Mouse (Mus musculus) urinary bladder, adult 2 months (tissue): ENCODE measurements around the gene Elmo1. TPM values are rescaled to one million over a fixed set of nuclear protein-coding genes. Genes with fewer than 3 reads are reported as not detected.

Experiments used
- DNase-seq: peaks from one replicate; pipeline ENCODE4 v3.0.0; 2022; ENCODE audit warnings: low spot score
- polyA plus RNA-seq: library from polyadenylated mRNA; depleted of rRNA; stranded (reverse); fragments of >200 nt; gene quantifications from 2 replicates; pipeline ENCODE4 v1.2.3, GENCODE M21; 2012

The Elmo1 gene
- polyA plus RNA-seq, 1 experiment = 9.8 TPM

GRCm38 (mm10) chr13:20121385-20122043 lies 31.1 kb downstream of the Elmo1 start:
- no peak for DNase-seq

GRCm38 (mm10) chr13:20123975-20124374 lies 33.6 kb downstream of the Elmo1 start:
- DNase-seq = no peak

- DNase-seq = no peak
Observed at GRCm38 (mm10) chr13:20124965-20125364, 34.6 kb downstream of the Elmo1 start.

GRCm38 (mm10) chr13:20125845-20126244 lies 35.4 kb downstream of the Elmo1 start:
- DNase-seq = no peak

GRCm38 (mm10) chr13:20127553-20127952 lies 37.2 kb downstream of the Elmo1 start:
- no peak for DNase-seq

- no peak for DNase-seq
Observed at GRCm38 (mm10) chr13:20128097-20128496, 37.7 kb downstream of the Elmo1 start.

GRCm38 (mm10) chr13:20130731-20131130 lies 40.3 kb downstream of the Elmo1 start:
- no peak for DNase-seq

- no peak for DNase-seq
Observed at GRCm38 (mm10) chr13:20131322-20131997, 41.1 kb downstream of the Elmo1 start.

- DNase-seq = no peak
Observed at GRCm38 (mm10) chr13:20131998-20132371, 41.6 kb downstream of the Elmo1 start.

GRCm38 (mm10) chr13:20133602-20134394 lies 43.4 kb downstream of the Elmo1 start:
- DNase-seq = no peak

- no peak for DNase-seq
Observed at GRCm38 (mm10) chr13:20134395-20135225, 44.2 kb downstream of the Elmo1 start.

GRCm38 (mm10) chr13:20136753-20137152 lies 46.4 kb downstream of the Elmo1 start:
- no peak for DNase-seq

GRCm38 (mm10) chr13:20138466-20138865 lies 48.1 kb downstream of the Elmo1 start:
- no peak for DNase-seq

GRCm38 (mm10) chr13:20139060-20139459 lies 48.7 kb downstream of the Elmo1 start:
- DNase-seq = no peak

GRCm38 (mm10) chr13:20139825-20140665 lies 49.6 kb downstream of the Elmo1 start:
- no peak for DNase-seq

- DNase-seq = no peak
Observed at GRCm38 (mm10) chr13:20142637-20143036, 52.2 kb downstream of the Elmo1 start.

- DNase-seq = no peak
Observed at GRCm38 (mm10) chr13:20146848-20147247, 56.5 kb downstream of the Elmo1 start.

- no peak for DNase-seq
Observed at GRCm38 (mm10) chr13:20147736-20148135, 57.3 kb downstream of the Elmo1 start.

GRCm38 (mm10) chr13:20150130-20150835 lies 59.9 kb downstream of the Elmo1 start:
- no peak for DNase-seq

GRCm38 (mm10) chr13:20151302-20151978 lies 61.0 kb downstream of the Elmo1 start:
- no peak for DNase-seq
